Mouse (Mus musculus) liver, embryonic 11.5 days (tissue): ENCODE results near the gene Gm12355. TPM values are rescaled to one million over a fixed set of nuclear protein-coding genes. Genes with fewer than 3 reads are reported as not detected.
"Not testable (repeated sequence)": the region's sequence is repeated elsewhere in the genome, so short reads cannot be mapped to it uniquely, and the experiment has no call there.

Source experiments
- ATAC-seq: fragments of 200-750 bp; cut with Nextera tagmentation; replicated peaks from 2 replicates; pipeline ENCODE4 v1.8.0; 2017; ENCODE audit warnings: moderate number of reproducible peaks, mild to moderate bottlenecking, moderate TSS enrichment, moderate library complexity; ENCODE audit not compliant: low FRiP score
- DNase-seq: peaks from one replicate; pipeline ENCODE4 v3.0.0-alpha.2; 2017; ENCODE audit warnings: low spot score
- H3K27ac ChIP-seq: fragments of 300-500 bp; sonication (generic); 2 replicates; pipeline ENCODE4 v1.5.1; 2014; ENCODE audit warnings: mild to moderate bottlenecking, low read depth, low read length, control low read depth
- H3K27me3 ChIP-seq: fragments of 300-500 bp; sonication (generic); replicated peaks from 2 replicates; pipeline ENCODE4 v1.6.1; 2014; ENCODE audit warnings: low read length, mixed read lengths; ENCODE audit not compliant: control insufficient read depth, insufficient read depth
- H3K36me3 ChIP-seq: fragments of 300-500 bp; sonication (generic); 2 replicates; pipeline ENCODE4 v1.6.1; 2014; ENCODE audit warnings: mild to moderate bottlenecking, low read length, moderate library complexity, mixed read lengths; ENCODE audit not compliant: control insufficient read depth, insufficient read depth
- H3K4me1 ChIP-seq: fragments of 300-500 bp; sonication (generic); replicated peaks from 2 replicates; pipeline ENCODE4 v1.6.1; 2014; ENCODE audit warnings: low read length, mixed read lengths; ENCODE audit not compliant: control insufficient read depth, insufficient read depth
- H3K4me2 ChIP-seq: fragments of 300-500 bp; sonication (generic); 2 replicates; pipeline ENCODE4 v1.6.1; 2014; ENCODE audit warnings: mild to moderate bottlenecking, control low read depth, moderate library complexity
- H3K4me3 ChIP-seq: fragments of 300-500 bp; sonication (generic); 2 replicates; pipeline ENCODE4 v1.5.1; 2014; ENCODE audit warnings: low read depth, low read length, control low read depth
- H3K9ac ChIP-seq: fragments of 300-500 bp; sonication (generic); 2 replicates; pipeline ENCODE4 v1.6.1; 2014; ENCODE audit warnings: low read depth, low read length, control low read depth
- H3K9me3 ChIP-seq: fragments of 300-500 bp; sonication (generic); 2 replicates; pipeline ENCODE4 v1.6.1; 2016; ENCODE audit warnings: low read length, inconsistent platforms, mixed read lengths; ENCODE audit not compliant: control insufficient read depth
- WGBS: fragments of 180-500 bp; shearing (Covaris S2); extraction: QIAGEN DNeasy Blood & Tissue Kit; methylation state at CpG from one replicate; pipeline ENCODE4 v1.1.7; 2014; 5-methylcytosine and 5-hydroxymethylcytosine counted together
- polyA plus RNA-seq: library from polyadenylated mRNA; unstranded; fragments of >200 nt; fragmentation: Nextera tagmentation; extraction: Ambion mirVana; gene quantifications from 2 replicates; pipeline ENCODE4 v1.2.1, GENCODE M21; 2014

Gm12355 gene
- 0.44 and 0.95 TPM in 2 replicates for polyA plus RNA-seq

DNA sequence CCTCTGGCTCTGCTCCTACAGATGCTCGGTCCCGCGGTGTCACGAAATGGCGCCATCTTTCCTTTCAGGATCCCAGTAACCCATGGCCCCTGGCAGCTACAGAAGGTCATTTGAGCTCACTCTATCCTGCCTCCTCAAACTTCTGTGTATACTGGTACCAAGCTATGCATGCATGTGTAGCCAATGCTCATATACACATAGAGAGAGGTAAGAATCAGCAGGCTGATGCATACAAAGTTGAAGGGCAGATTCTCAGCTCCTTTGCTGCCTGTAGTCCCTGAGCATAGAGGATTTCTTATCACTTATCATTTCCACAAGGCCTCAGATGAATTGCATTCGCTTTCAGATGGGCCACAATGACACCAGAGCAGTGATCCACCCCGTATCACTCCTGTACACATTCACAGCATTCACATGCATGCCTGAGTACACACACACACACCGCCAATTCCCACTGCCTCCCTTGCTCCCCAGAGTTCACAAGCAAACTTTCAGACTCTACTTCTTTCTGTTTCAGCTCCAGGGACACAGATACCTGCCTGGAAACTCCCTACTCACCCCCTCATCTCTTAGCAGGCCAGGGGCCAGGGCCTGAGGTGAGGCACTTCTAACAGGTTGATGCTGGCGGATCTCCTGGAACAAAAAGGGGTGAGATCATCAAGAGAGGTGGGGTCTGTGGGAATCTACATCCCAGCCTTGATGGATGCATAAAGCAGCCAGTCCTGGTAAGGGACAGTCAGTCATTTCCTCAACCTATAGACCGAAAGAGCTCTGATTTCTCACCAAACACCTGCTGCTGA is at the start of gene Gm12355, which contains the start of gene Gsdma3:
Gm12355 (minus strand) TSS at position 51 of the 800 bp plus-strand sequence.
Gsdma3 (plus strand) TSS at position 750 of the 800 bp plus-strand sequence.
- 86% methylated on average over 10 of the region's 10 CpGs for WGBS
- Histone ChIP-seq H3K4me3 (no peak within 1 kb of the TSS), H3K36me3 (no peaks in the 10 kb centered on the region), H3K4me1 (no peaks in the 10 kb centered on the region), H3K4me2 (no peak within 1 kb of the TSS), H3K9me3 (peaks cover 4% of the 10 kb centered on the region; the same call in 1 of the 2 replicates), H3K27ac (no peak within 1 kb of the TSS), H3K9ac (no peak within 1 kb of the TSS), H3K27me3 (no peaks in the 10 kb centered on the region)
- ATAC-seq (no peak), DNase-seq (no peak)

DNA sequence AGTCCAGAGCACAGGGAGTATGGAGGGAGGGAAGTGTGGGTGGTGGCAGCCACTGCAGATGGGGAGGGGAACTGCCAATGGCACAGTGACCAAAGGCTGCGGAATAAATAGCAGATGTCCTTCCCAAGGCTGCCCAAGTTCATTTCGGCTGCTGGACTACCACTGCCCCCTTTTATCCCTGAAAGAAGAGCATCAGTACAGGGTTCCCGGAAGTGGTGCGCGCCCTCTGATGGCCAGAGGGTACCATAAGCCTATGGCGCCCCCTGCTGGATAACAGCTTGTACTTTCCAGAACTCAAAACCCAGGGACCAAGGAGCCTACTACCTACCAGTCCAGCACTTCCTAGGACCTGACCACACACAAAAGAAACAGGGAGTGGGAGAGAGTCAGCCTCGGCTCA is 47.7 kb upstream of the Gm12355 start:
- peak overlapping the region; percentile 33 for H3K4me2 ChIP-seq
- WGBS: 2% methylated on average over 6 of the region's 7 CpGs
- not testable (repeated sequence) for H3K27ac ChIP-seq, H3K36me3 ChIP-seq, DNase-seq, H3K27me3 ChIP-seq, H3K4me3 ChIP-seq, H3K9me3 ChIP-seq, H3K9ac ChIP-seq
- ATAC-seq: peak; percentile 57
- peaks cover 10% of the 10 kb centered on the region for H3K4me1 ChIP-seq

DNA sequence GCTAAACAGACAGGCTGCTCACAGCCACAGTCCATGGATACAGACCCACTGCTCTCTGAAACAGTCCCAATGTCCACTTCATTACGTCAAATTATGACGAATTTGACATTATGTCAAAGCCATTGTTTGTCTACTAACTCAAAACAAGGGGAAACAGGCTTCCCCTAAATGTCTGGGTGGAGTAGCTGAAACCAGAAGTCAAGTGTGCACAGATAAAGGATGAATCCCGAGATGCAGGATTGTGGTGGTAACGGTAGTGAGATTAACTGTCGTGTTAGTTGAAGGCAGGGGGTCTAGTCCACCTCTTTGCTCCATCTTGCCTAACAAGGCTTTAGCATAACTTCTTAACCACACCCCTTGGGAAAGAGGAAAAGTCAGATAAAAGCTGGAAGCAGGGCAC is 47.0 kb upstream of the Gm12355 start:
- H3K9ac ChIP-seq: no peak overlapping the region
- no peaks in the 10 kb centered on the region for H3K36me3 ChIP-seq
- H3K27ac ChIP-seq: no peak overlapping the region
- H3K4me3 ChIP-seq: no peak overlapping the region
- no peak overlapping the region for H3K4me2 ChIP-seq
- H3K4me1 ChIP-seq: peaks cover 10% of the 10 kb centered on the region
- peaks cover 14% of the 10 kb centered on the region for H3K27me3 ChIP-seq
- 55% methylated on average over 5 of the region's 5 CpGs for WGBS
- ATAC-seq (no peak), DNase-seq (no peak)
- no peaks in the 10 kb centered on the region for H3K9me3 ChIP-seq

DNA sequence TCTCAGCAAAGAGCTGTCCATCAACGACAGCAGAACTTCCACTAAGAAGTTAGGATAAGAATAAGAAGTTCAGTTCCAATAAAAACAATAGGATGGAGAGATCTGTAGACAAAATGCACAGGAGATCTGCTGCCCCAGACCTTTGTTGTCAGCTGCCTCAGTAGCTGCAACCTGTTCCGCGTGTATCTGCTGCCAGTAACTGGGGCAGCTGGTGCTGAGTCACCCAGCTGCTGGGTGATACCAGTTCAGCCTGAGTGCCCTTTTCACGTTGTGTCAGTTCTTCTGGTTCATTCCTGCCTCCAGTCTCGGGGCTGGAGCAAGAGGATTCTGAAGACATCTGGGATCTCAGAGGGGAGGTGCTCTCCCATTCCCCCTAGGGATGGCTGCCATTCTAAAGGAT is 46.4 kb upstream of the Gm12355 start:
- Histone ChIP-seq H3K27ac (no peak overlapping the region), H3K9ac (no peak overlapping the region), H3K4me1 (peaks cover 10% of the 10 kb centered on the region), H3K4me2 (no peak overlapping the region), H3K36me3 (no peaks in the 10 kb centered on the region), H3K9me3 (no peaks in the 10 kb centered on the region), H3K4me3 (no peak overlapping the region), H3K27me3 (peaks cover 20% of the 10 kb centered on the region)
- ATAC-seq: no peak
- 37% methylated on average over 5 of the region's 5 CpGs for WGBS
- DNase-seq: no peak

DNA sequence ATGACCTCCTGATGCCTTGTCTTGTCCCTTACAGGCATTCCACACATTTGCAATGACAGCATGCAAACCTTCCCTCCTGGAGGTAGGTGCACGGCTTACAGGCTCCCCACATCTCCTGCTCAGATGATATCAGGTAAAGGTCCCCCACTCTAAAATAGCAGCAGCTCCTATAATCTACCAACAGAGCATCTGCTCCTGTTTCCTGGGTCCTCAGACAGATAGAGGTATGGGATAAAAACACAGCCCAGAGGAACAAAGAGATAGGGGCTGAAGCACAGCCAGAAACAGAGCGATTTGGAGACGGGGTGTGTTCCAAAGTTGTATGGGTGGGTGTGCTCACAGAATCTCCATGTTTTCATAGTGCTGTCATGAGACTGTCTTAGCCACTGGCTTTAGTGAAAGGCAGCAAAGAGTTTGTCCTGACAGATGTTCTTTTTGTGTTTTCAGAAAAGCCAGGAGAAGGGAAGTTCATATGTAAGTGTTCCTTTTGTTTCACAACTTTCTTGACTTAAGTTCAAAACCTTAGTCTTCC is 45.9 kb upstream of the Gm12355 start:
- WGBS: 47% methylated on average over 3 of the region's 3 CpGs
- peaks cover 25% of the 10 kb centered on the region for H3K27me3 ChIP-seq

DNA sequence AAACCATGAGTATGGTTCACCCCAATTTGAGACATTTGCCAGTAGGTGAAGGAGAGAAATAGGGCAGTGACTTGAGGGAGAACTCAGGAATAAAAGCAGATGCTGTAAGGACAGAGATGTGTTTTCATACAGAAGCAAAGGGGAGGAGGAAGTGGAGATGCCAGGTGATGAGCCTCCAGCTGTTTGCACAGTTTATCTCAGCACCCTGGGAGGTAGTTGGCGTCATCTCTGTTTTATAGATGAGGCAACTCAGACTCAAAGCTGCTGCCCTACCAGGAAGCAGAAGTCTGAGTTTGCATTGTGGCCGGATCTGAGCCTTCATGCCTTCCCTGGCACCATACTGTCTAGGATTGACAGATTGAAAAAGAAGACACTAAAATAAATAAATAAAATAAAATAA is 43.5 kb upstream of the Gm12355 start:
- H3K4me3 ChIP-seq: no peak overlapping the region
- no peaks in the 10 kb centered on the region for H3K36me3 ChIP-seq
- 43% methylated on average over 2 of the region's 2 CpGs for WGBS
- no peak overlapping the region for H3K9ac ChIP-seq
- H3K4me2 ChIP-seq: no peak overlapping the region
- no peak overlapping the region for H3K27ac ChIP-seq
- no peak for ATAC-seq
- no peak for DNase-seq
- H3K4me1 ChIP-seq: peaks cover 10% of the 10 kb centered on the region
- H3K27me3 ChIP-seq: peaks cover 25% of the 10 kb centered on the region
- H3K9me3 ChIP-seq: no peaks in the 10 kb centered on the region

More for the DNA sequence above, 45.9 kb upstream of the Gm12355 start:
- peaks cover 10% of the 10 kb centered on the region for H3K4me1 ChIP-seq
- no peaks in the 10 kb centered on the region for H3K9me3 ChIP-seq
- H3K9ac ChIP-seq: no peak overlapping the region
- no peak for DNase-seq
- no peak overlapping the region for H3K4me3 ChIP-seq
- no peak overlapping the region for H3K27ac ChIP-seq
- H3K4me2 ChIP-seq: no peak overlapping the region
- no peak for ATAC-seq
- no peaks in the 10 kb centered on the region for H3K36me3 ChIP-seq

DNA sequence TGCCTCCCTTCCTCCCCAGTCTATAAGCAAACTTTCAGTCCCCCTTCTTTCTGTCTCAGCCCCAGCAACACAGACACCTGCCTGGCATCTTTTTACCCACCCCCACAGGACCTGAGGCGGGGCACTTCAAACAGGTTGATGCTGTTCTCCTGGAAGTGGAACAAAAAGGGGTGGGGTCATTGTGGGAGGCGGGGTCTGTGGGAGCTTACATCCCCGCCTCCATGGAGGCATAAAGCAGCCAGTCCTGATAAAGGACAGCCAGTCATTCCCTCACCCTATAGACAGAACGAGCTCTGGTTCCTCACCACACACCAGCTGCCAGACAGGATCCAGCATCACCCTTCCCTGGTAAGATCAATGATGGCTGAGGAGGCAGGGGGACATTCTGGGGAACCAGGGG is 38.6 kb upstream of the Gm12355 start, which contains the start of gene Gsdma:
Gsdma (plus strand) TSS at position 261 of the 400 bp plus-strand sequence.
- H3K9ac ChIP-seq: no peak within 1 kb of the TSS
- H3K36me3 ChIP-seq: no peaks in the 10 kb centered on the region
- H3K27ac ChIP-seq: no peak within 1 kb of the TSS
- H3K9me3 ChIP-seq: no peaks in the 10 kb centered on the region
- no peak for ATAC-seq
- 18% methylated on average over 4 of the region's 4 CpGs for WGBS
- no peak for DNase-seq
- H3K4me3 ChIP-seq: no peak within 1 kb of the TSS
- H3K4me1 ChIP-seq: no peaks in the 10 kb centered on the region
- H3K4me2 ChIP-seq: no peak within 1 kb of the TSS
- peaks cover 23% of the 10 kb centered on the region for H3K27me3 ChIP-seq

DNA sequence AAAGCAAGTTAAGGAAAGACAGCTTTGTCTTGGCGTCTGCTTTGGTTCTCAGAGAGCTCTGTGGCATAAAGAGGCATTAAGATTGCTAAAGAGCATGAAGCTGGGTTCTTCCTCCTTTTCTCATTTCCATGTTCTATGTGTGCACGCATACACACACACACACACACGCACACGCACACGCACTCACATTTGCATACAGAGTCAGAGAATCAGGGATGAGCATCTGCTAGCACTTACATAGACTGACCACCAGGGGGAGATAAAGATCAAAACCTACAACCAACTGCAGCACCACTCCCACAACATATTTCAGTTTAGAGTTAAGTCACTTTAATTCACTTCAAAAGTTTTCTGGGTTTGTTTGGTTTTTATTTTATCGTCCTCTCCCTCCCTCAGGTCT is 35.1 kb upstream of the Gm12355 start:
- Histone ChIP-seq H3K36me3 (no peaks in the 10 kb centered on the region), H3K9me3 (no peaks in the 10 kb centered on the region), H3K27ac (no peak overlapping the region), H3K4me3 (no peak overlapping the region), H3K4me2 (no peak overlapping the region), H3K4me1 (no peaks in the 10 kb centered on the region), H3K27me3 (peaks cover 4% of the 10 kb centered on the region), H3K9ac (no peak overlapping the region)
- DNase-seq (no peak), ATAC-seq (no peak)
- WGBS: 17% methylated on average over 6 of the region's 6 CpGs

DNA sequence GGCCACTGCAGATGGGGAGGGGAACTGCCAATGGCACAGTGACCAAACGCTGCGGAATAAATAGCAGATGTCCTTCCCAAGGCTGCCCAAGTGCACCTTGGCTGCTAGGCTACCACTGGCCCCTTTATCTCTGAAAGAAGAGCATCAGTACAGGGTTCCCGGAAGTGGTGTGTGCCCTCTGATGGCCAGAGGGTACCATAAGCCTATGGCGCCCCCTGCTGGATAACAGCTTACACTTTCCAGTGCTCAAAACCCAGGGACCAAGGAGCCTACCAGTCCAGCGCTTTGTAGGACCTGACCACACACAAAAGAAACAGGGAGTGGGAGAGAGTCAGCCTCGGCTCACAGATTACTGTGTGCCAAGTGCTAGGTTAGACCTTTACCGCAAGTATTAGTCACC is 29.6 kb upstream of the Gm12355 start:
- peak; percentile 43 for DNase-seq
- not testable (repeated sequence) for H3K27ac ChIP-seq, H3K9me3 ChIP-seq, H3K4me2 ChIP-seq, H3K27me3 ChIP-seq, H3K4me3 ChIP-seq, H3K9ac ChIP-seq, H3K36me3 ChIP-seq, H3K4me1 ChIP-seq
- 11% methylated on average over 7 of the region's 7 CpGs for WGBS
- ATAC-seq: peak; percentile 61
